Mouse (Mus musculus) retina, postnatal 7 days (tissue): ENCODE data around the gene Mysm1.
A peak's percentile ranks its signal among the peaks of the same experiment; 100 is the strongest.

Experiments
- DNase-seq: peaks from one replicate; pipeline ENCODE4 v3.0.0-alpha.2; 2012; ENCODE audit warnings: low read depth, low spot score

The Mysm1 gene

DNA sequence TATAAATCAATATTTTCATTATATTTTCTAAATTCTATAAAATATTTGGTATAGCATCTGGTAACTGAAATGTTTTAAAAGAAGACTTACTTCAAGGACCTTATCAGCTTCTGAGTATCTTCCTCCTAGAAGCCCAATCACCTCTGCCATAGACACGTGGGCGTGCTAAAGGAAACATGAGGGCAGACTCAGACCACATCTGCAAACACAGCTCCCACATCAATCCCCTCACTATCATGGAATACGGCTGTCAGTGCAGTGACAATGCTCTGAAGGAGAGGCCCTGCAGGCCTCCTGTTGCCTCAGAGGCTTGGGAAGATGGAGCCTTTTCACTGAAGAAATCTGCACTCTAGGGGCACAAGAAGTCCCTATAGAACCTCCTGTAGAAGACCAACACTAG lies 26.1 kb downstream of the Mysm1 start:
- DNase-seq = no peak

DNA sequence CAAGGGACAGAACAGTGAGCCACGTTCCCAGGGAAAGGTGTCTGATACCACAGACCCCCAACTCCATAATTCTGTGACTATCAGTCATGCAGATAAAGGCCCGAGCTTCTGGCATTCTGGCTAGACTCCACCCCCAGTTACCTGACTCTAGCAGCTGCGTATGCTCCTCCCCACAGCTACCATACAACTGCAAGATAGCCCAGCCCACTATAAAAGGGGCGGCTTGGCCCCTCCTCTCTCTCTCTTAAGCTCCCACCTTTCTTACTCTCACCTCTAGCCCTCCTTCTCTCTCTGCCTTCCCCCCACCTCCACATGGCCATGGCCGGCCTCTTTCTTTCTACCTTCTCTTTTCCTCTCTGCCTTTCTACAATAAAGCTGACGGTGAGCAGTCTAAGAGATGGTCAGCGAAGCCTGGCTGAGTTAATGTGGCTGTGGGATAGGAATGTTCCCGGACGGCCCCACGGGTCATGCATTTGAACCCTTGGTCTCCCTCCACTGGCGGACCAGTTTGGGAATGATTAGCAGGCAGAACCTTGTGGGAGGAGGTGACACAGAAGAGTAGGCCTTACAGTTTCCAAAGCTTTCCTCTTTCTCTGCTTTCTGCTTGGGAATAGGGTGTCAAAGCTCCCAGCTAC lies 37.6 kb downstream of the Mysm1 start:
- no peak for DNase-seq

DNA sequence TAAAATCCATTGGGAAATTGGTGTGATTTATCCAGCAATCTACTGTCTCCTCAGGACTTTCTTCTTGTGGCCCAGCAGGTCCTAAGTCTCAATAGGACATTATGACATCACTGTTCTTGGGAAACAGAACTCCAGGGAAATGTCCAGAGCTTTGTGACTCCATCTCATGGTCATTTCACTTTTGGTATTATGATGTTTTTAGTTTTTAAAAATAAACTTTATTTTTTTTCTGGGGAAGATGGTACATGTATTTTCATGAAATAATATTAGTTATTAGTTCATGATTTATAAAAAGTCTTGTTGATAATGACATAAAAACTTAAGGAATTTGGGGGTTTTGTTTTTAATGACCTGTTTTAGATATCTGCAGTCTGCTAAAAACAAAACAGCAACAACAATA lies 50.2 kb downstream of the Mysm1 start, which contains the start of gene Eqtn:
Gene Eqtn (minus strand): TSS at position 101 of the 400 bp plus-strand sequence.
- DNase-seq = no peak

DNA sequence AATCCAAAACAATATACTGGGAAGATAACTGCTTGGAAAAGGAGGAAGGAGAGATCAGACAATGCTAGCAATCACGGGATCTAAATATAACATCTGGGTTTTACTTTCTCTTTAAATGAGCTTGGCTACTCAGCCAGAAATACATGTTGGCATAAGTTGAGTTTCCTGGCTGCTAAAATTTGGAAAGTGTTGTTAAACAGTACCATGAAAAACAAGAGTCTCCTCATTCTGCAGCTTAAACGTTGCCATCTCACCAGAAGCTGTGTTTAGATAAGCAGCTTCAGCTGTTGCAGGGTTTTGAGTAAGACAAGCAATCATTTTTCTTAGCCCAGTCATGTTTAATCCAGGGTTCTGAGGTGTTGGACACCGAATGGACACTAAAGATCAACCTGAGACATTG lies 77.1 kb downstream of the Mysm1 start:
- no peak for DNase-seq

DNA sequence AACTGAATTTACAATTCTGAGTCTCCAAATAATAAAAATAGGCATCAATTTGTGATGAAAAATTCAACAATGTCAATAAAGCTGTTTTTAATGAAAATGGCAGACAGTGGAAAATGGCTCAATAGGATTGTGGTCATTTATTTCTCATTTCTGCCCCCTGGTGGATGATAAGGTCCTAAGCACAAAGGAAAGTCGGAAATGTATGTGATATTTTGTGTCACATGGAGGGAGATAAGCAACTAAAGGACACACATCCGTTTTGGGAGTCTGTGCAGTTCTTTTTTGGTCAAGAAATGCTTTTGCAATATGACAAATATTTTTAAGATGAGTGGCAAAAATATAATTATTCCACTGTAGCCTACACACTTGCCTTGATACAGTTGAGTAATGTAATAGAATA lies 78.2 kb downstream of the Mysm1 start:
- peak; percentile 0 for DNase-seq
